Mouse (Mus musculus): Measurements from ENCODE around the gene Tmem183a. TPM values are rescaled to one million over a fixed set of nuclear protein-coding genes. Genes with fewer than 3 reads are reported as not detected.

The Tmem183a gene
- polyA plus RNA-seq (2017; shearing (Covaris generic)), result 56.0 TPM

GRCm38 (mm10) chr1:134361857-134362212 lies at the start of gene Tmem183a:
Gene Tmem183a, minus strand, starts transcription at chr1:134361979.

GRCm38 (mm10) chr1:134405509-134406413 lies 44.0 kb upstream of the Tmem183a start, which contains the start of gene Cyb5r1:
Gene Cyb5r1, plus strand, starts transcription at chr1:134405559.

GRCm38 (mm10) chr1:134385666-134386065 lies 23.9 kb upstream of the Tmem183a start, which contains the start of gene 4933406M09Rik:
Gene 4933406M09Rik, plus strand, starts transcription at chr1:134385940.

GRCm38 (mm10) chr1:134332770-134333271 lies 29.0 kb downstream of the Tmem183a start, which contains the start of gene Ppfia4:
Gene Ppfia4, minus strand, starts transcription at chr1:134332928.

Other genes starting within 250 kb of the Tmem183a start
- not detected for gene Chil1, start 179.8 kb downstream of the Tmem183a start, polyA plus RNA-seq (2017; shearing (Covaris generic))
- gene Mybph, start 168.5 kb downstream of the Tmem183a start, polyA plus RNA-seq (2017; shearing (Covaris generic)), result not detected
- gene Adora1, start 126.5 kb downstream of the Tmem183a start, polyA plus RNA-seq (2017; shearing (Covaris generic)), result not detected
- not detected for gene Myog, start 72.0 kb downstream of the Tmem183a start, polyA plus RNA-seq (2017; shearing (Covaris generic))
- gene Ppfia4, start 29.1 kb downstream of the Tmem183a start, polyA plus RNA-seq (2017; shearing (Covaris generic)), result 0.17 TPM
- gene 4933406M09Rik, start 24.0 kb upstream of the Tmem183a start, polyA plus RNA-seq (2017; shearing (Covaris generic)), result not detected
- gene Cyb5r1, start 43.6 kb upstream of the Tmem183a start, polyA plus RNA-seq (2017; shearing (Covaris generic)), result 26.4 TPM
- 35.4 TPM for gene Adipor1, start 53.4 kb upstream of the Tmem183a start, polyA plus RNA-seq (2017; shearing (Covaris generic))
- gene Klhl12, start 93.6 kb upstream of the Tmem183a start, polyA plus RNA-seq (2017; shearing (Covaris generic)), result 17.4 TPM
- gene Rabif, start 132.7 kb upstream of the Tmem183a start, polyA plus RNA-seq (2017; shearing (Covaris generic)), result 45.6 TPM
- not detected for gene Mgat4e, start 187.7 kb upstream of the Tmem183a start, polyA plus RNA-seq (2017; shearing (Covaris generic))
- 19.8 TPM for gene Kdm5b, start 198.2 kb upstream of the Tmem183a start, polyA plus RNA-seq (2017; shearing (Covaris generic))